Mouse (Mus musculus) bone marrow macrophage, adult 2 months (primary cell): ENCODE results near the gene D1Ertd622e.

ENCODE experiments used
- CTCF ChIP-seq: IDR thresholded peaks from 2 replicates; pipeline ENCODE4 v1.5.1; 2012; ENCODE audit warnings: low read depth, mild to moderate bottlenecking, low read length, moderate library complexity
- POLR2A ChIP-seq: IDR thresholded peaks from 2 replicates; pipeline ENCODE4 v1.6.1; 2012; ENCODE audit warnings: mild to moderate bottlenecking, low read depth, low read length, borderline replicate concordance

DNA sequence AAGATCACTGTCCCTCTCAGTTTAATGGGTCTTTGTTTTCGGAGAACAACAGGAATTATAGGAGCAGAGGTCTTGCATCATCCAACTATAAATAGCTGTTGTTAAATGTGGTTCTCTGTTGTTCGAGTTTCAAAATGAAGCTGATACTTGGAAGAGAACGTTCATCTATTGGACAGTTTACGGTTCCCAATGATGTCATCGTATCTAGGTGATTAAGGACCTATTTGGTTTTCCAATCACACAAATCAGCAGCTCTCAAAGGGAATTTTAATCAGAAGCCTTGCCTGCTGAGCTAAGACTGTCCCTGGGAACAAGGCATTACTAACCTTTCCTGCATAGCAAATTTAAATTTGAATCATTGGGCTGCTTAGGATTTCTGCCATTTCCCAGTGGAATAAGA lies 31.7 kb downstream of the D1Ertd622e start:
- TF ChIP-seq CTCF (no peak), POLR2A (no peak)
